Mouse (Mus musculus) intestine, postnatal 0 days (tissue): ENCODE data around the gene Cox10. TPM values are rescaled to one million over a fixed set of nuclear protein-coding genes. Genes with fewer than 3 reads are reported as not detected.

Experiments used
- ATAC-seq: fragments of 200-750 bp; cut with Nextera tagmentation; 2 replicates; pipeline ENCODE4 v1.8.0; 2017; ENCODE audit warnings: mild to moderate bottlenecking, moderate TSS enrichment, moderate library complexity
- H3K27ac ChIP-seq: fragments of 300-500 bp; sonication (generic); 2 replicates; pipeline ENCODE4 v1.5.1; 2014; ENCODE audit warnings: mild to moderate bottlenecking, low read depth, low read length, moderate library complexity
- H3K27me3 ChIP-seq: fragments of 300-500 bp; sonication (generic); replicated peaks from 2 replicates; pipeline ENCODE4 v1.6.1; 2014; ENCODE audit warnings: low read length, mixed read lengths; ENCODE audit not compliant: control insufficient read depth, insufficient read depth
- H3K36me3 ChIP-seq: fragments of 300-500 bp; sonication (generic); 2 replicates; pipeline ENCODE4 v1.6.1; 2014; ENCODE audit warnings: mild to moderate bottlenecking, moderate library complexity; ENCODE audit not compliant: control insufficient read depth, insufficient read depth
- H3K4me1 ChIP-seq: fragments of 300-500 bp; sonication (generic); replicated peaks from 2 replicates; pipeline ENCODE4 v1.6.1; 2014; ENCODE audit warnings: antibody characterized with exemption, low read length, mixed read lengths; ENCODE audit not compliant: control insufficient read depth, insufficient read depth
- H3K4me2 ChIP-seq: fragments of 300-500 bp; sonication (generic); replicated peaks from 2 replicates; pipeline ENCODE4 v1.6.1; 2014; ENCODE audit warnings: low read depth, mild to moderate bottlenecking, moderate library complexity
- H3K4me3 ChIP-seq: fragments of 300-500 bp; sonication (generic); 2 replicates; pipeline ENCODE4 v1.5.1; 2014; ENCODE audit warnings: low read depth, low read length
- H3K9ac ChIP-seq: fragments of 300-500 bp; sonication (generic); 2 replicates; pipeline ENCODE4 v1.6.1; 2014; ENCODE audit warnings: mild to moderate bottlenecking, low read depth, low read length
- H3K9me3 ChIP-seq: fragments of 300-500 bp; sonication (generic); 2 replicates; pipeline ENCODE4 v1.6.1; 2016; ENCODE audit warnings: mixed run types; ENCODE audit not compliant: control insufficient read depth
- CTCF ChIP-seq: sonication (generic); IDR thresholded peaks from 2 replicates; pipeline ENCODE4 v1.5.1; 2016; ENCODE audit warnings: low read depth, mild to moderate bottlenecking, control low read depth, antibody characterized with exemption, moderate library complexity
- WGBS: fragments of 180-500 bp; shearing (Covaris S2); extraction: QIAGEN DNeasy Blood & Tissue Kit; methylation state at CpG from one replicate; pipeline ENCODE4 v1.1.7; 2014; 5-methylcytosine and 5-hydroxymethylcytosine counted together
- polyA plus RNA-seq: library from polyadenylated mRNA; unstranded; fragments of >200 nt; fragmentation: Nextera tagmentation; extraction: Ambion mirVana; gene quantifications from 2 replicates; pipeline ENCODE4 v1.2.1, GENCODE M21; 2015

Gene Cox10
- polyA plus RNA-seq, 1 experiment from 2014 or later, result 21.4 TPM

GRCm38 (mm10) chr11:63952743-63953191 lies 126.5 kb downstream of the Cox10 start:
- Histone ChIP-seq H3K36me3 (no peaks in the 10 kb centered on the region), H3K27ac (no peak overlapping the region), H3K4me1 (no peaks in the 10 kb centered on the region), H3K27me3 (no peaks in the 10 kb centered on the region), H3K9me3 (no peaks in the 10 kb centered on the region), H3K4me3 (no peak overlapping the region), H3K9ac (no peak overlapping the region), H3K4me2 (no peak overlapping the region)
- no peak for TF ChIP-seq CTCF
- WGBS, result 64% methylated on average over 4 of the region's 4 CpGs
- ATAC-seq, result no peak

- Histone ChIP-seq H3K4me1 (no peaks in the 10 kb centered on the region), H3K4me2 (peak overlapping the region; percentile 59), H3K27me3 (no peaks in the 10 kb centered on the region), H3K9ac (no peak overlapping the region), H3K27ac (no peak overlapping the region), H3K9me3 (no peaks in the 10 kb centered on the region), H3K4me3 (peak overlapping the region; percentile 23), H3K36me3 (no peaks in the 10 kb centered on the region)
- peak; percentile 73 for ATAC-seq
- WGBS, result 7% methylated on average over 19 of the region's 19 CpGs
- TF ChIP-seq CTCF, result no peak
Measured at GRCm38 (mm10) chr11:63951831-63952631, 127.2 kb downstream of the Cox10 start.

- 83% methylated on average over 11 of the region's 11 CpGs for WGBS
- no peak overlapping the region for H3K4me3 ChIP-seq
- H3K36me3 ChIP-seq, result no peaks in the 10 kb centered on the region
- H3K27me3 ChIP-seq, result no peaks in the 10 kb centered on the region
- no peak for ATAC-seq
- H3K4me1 ChIP-seq, result no peaks in the 10 kb centered on the region
- H3K27ac ChIP-seq, result no peak overlapping the region
- no peaks in the 10 kb centered on the region for H3K9me3 ChIP-seq
- H3K4me2 ChIP-seq, result no peak overlapping the region
- no peak for TF ChIP-seq CTCF
- no peak overlapping the region for H3K9ac ChIP-seq
Measured at GRCm38 (mm10) chr11:63948371-63948770, 130.9 kb downstream of the Cox10 start.

DNA sequence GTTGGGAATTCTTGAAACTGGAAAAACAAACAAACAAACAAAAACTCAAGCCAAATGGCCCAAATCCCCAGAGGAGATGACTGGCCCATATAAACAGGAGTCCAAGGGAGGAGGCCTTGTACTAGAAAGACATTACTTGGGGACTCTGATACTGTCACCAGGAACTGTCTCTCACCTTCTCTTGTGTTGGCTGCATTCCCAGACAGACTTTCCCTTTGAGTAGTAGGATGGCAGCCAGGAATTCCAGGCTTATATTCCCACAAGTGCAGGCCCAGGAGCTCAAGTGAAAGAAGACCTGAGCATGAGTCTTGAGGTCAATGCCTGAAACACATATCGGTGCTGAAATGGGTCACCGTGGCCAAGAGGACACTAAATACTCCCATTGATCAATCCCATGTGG lies 132.2 kb downstream of the Cox10 start:
- Histone ChIP-seq H3K27me3 (no peaks in the 10 kb centered on the region), H3K4me1 (no peaks in the 10 kb centered on the region), H3K9ac (no peak overlapping the region), H3K4me2 (no peak overlapping the region), H3K9me3 (no peaks in the 10 kb centered on the region), H3K4me3 (no peak overlapping the region), H3K36me3 (no peaks in the 10 kb centered on the region), H3K27ac (no peak overlapping the region)
- WGBS, result 85% methylated on average over 2 of the region's 2 CpGs
- ATAC-seq, result no peak
- TF ChIP-seq CTCF, result no peak

DNA sequence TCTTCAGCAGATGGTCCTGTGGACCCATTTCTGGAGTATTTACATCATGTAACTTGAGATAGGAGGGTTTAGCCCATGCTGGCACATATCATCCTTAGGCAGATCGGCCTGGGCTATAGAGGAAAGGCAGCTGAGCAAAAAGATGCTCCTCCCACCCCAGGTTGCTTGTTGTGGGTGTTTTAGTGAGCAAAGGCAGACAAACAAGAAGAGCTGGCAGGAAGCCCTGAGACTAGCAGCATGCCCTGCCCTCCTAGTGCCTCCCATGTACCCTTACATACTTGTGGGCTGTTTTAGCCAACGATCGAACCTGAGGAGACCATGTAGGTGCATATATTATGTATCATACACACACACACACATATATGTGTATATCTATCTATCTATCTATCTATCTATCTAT lies 135.3 kb downstream of the Cox10 start:
- 85% methylated on average over 3 of the region's 3 CpGs for WGBS

DNA sequence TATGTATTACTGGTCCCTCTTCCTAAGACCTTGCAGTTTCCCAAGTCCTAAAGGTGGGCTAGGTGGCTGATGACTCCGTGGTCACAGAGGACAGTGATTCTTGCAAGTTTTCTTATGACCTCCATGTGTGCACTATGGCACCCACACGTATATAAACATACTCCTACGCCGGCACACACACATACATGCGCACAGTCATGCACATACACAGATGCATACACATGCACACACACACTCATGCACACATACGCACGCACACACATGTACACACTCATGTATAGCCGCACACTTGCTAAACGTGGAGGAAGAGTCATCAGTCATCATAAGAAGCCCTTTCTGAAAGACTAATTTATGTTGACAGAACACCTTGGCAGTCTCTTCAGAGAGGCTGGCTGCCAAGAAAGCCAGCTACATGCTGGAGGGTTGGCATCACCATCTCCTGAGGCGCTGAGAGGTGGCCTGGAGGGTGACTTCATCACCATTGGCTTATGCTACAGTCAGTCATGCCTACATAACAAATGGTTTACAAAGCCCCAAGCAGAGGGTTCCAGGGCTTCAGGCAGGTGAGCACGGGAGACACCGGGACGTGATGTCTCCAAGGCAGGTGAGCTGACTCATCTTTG lies 135.9 kb downstream of the Cox10 start:
- Histone ChIP-seq H3K27me3 (0 out of 2 replicates have a peak, but pooled peaks cover 8% of the 10 kb centered on the region), H3K36me3 (no peaks in the 10 kb centered on the region), H3K4me2 (no peak overlapping the region), H3K9me3 (no peaks in the 10 kb centered on the region), H3K9ac (no peak overlapping the region), H3K4me1 (no peaks in the 10 kb centered on the region), H3K27ac (no peak overlapping the region), H3K4me3 (no peak overlapping the region)
- no peak for TF ChIP-seq CTCF
- 92% methylated on average over 13 of the region's 13 CpGs for WGBS
- ATAC-seq, result no peak

More for the DNA sequence above, 135.3 kb downstream of the Cox10 start:
- H3K36me3 ChIP-seq, result no peaks in the 10 kb centered on the region
- no peak overlapping the region for H3K27ac ChIP-seq
- no peak overlapping the region for H3K4me3 ChIP-seq
- no peaks in the 10 kb centered on the region for H3K9me3 ChIP-seq
- no peaks in the 10 kb centered on the region for H3K4me1 ChIP-seq
- H3K27me3 ChIP-seq, result 0 out of 2 replicates have a peak, but pooled peaks cover 3% of the 10 kb centered on the region
- H3K4me2 ChIP-seq, result no peak overlapping the region
- no peak for ATAC-seq
- no peak overlapping the region for H3K9ac ChIP-seq
- TF ChIP-seq CTCF, result no peak
